Mouse (Mus musculus) cortical plate, adult 2 months (tissue): ENCODE data around the gene Aadat. TPM values are rescaled to one million over a fixed set of nuclear protein-coding genes. Genes with fewer than 3 reads are reported as not detected.
"Not testable (repeated sequence)": the region's sequence is repeated elsewhere in the genome, so short reads cannot be mapped to it uniquely, and the experiment has no call there.

Experiments
- H3K27ac ChIP-seq: fragments of 200-500 bp; 2 replicates; pipeline ENCODE4 v1.5.1; 2012; ENCODE audit warnings: low read length, control low read depth, inconsistent platforms; ENCODE audit not compliant: insufficient read depth
- H3K4me1 ChIP-seq: fragments of 200-500 bp; 2 replicates; pipeline ENCODE4 v1.6.1; 2011; ENCODE audit warnings: low read length; ENCODE audit not compliant: control insufficient read depth, insufficient read depth
- H3K4me3 ChIP-seq: fragments of 200-500 bp; 2 replicates; pipeline ENCODE4 v1.5.1; 2011; ENCODE audit warnings: mild to moderate bottlenecking, low read length, control low read depth; ENCODE audit not compliant: insufficient read depth
- CTCF ChIP-seq: fragments of 200-500 bp; IDR thresholded peaks from 2 replicates; pipeline ENCODE4 v1.5.1; 2011; ENCODE audit warnings: mild to moderate bottlenecking, control low read depth, low read length; ENCODE audit not compliant: insufficient read depth; ENCODE audit errors: extremely low read depth
- POLR2A ChIP-seq: fragments of 200-500 bp; IDR thresholded peaks from 2 replicates; pipeline ENCODE4 v1.6.1; 2011; ENCODE audit warnings: mild to moderate bottlenecking, low read length, control low read depth; ENCODE audit not compliant: insufficient read depth; ENCODE audit errors: extremely low read depth
- polyA plus RNA-seq: library from polyadenylated mRNA; depleted of rRNA; stranded (reverse); fragments of >200 nt; gene quantifications from 2 replicates; pipeline ENCODE4 v1.2.3, GENCODE M21; 2012; rRNA removed

Gene Aadat
- polyA plus RNA-seq, 1 experiment = 0.40 TPM

GRCm38 (mm10) chr8:60566783-60567182 lies 61.1 kb downstream of the Aadat start:
- TF ChIP-seq POLR2A (no peak), CTCF (no peak)
- H3K4me3 ChIP-seq = no peak overlapping the region
- H3K4me1 ChIP-seq = no peaks in the 10 kb centered on the region
- H3K27ac ChIP-seq = no peak overlapping the region

- TF ChIP-seq POLR2A (no peak), CTCF (no peak)
- Histone ChIP-seq H3K4me3 (no peak overlapping the region), H3K27ac (no peak overlapping the region), H3K4me1 (no peaks in the 10 kb centered on the region)
Observed at GRCm38 (mm10) chr8:60577231-60577630, 71.5 kb downstream of the Aadat start.

- no peaks in the 10 kb centered on the region; the same call in 1 of the 2 replicates for H3K4me1 ChIP-seq
Observed at GRCm38 (mm10) chr8:60583369-60583768, 77.6 kb downstream of the Aadat start.

GRCm38 (mm10) chr8:60591352-60592105 lies 85.8 kb downstream of the Aadat start:
- H3K4me1 ChIP-seq, H3K27ac ChIP-seq, H3K4me3 ChIP-seq: not testable (repeated sequence)

More at GRCm38 (mm10) chr8:60583369-60583768, 77.6 kb downstream of the Aadat start:
- H3K27ac ChIP-seq = no peak overlapping the region
- no peak for TF ChIP-seq CTCF
- no peak for TF ChIP-seq POLR2A
- no peak overlapping the region for H3K4me3 ChIP-seq

- Histone ChIP-seq H3K27ac (no peak overlapping the region), H3K4me3 (no peak overlapping the region), H3K4me1 (no peaks in the 10 kb centered on the region)
- TF ChIP-seq CTCF (peak; percentile 68), POLR2A (no peak)
Observed at GRCm38 (mm10) chr8:60594761-60595160, 89.0 kb downstream of the Aadat start.

Other genes with a start within 250 kb of the Aadat start
- gene Gm10283, start 2.7 kb upstream of the Aadat start, polyA plus RNA-seq = not detected in 2 replicates
- 29.9 and 33.4 TPM in 2 replicates for gene Mfap3l, start 126.9 kb downstream of the Aadat start, polyA plus RNA-seq